Mouse (Mus musculus) heart, adult 8-10 months (tissue): Measurements from ENCODE around the gene Nprl3. TPM values are rescaled to one million over a fixed set of nuclear protein-coding genes. Genes with fewer than 3 reads are reported as not detected.
A peak's percentile ranks its signal among the peaks of the same experiment; 100 is the strongest.

Experiments
- DNase-seq: peaks from one replicate; pipeline ENCODE4 v3.0.0; 2022; ENCODE audit warnings: low spot score
- total RNA-seq, 4 experiments: library from RNA; stranded (reverse); gene quantifications; 2 replicates each; pipeline ENCODE4 v1.2.4; 2022

The Nprl3 gene
- total RNA-seq, 4 experiments from 2014 or later, result 27.3 to 29.9 (median 28.3) TPM

- DNase-seq, result no peak
These were observed 69.1 kb downstream of the Nprl3 start for GRCm38 (mm10) chr11:32198256-32198955.

DNA sequence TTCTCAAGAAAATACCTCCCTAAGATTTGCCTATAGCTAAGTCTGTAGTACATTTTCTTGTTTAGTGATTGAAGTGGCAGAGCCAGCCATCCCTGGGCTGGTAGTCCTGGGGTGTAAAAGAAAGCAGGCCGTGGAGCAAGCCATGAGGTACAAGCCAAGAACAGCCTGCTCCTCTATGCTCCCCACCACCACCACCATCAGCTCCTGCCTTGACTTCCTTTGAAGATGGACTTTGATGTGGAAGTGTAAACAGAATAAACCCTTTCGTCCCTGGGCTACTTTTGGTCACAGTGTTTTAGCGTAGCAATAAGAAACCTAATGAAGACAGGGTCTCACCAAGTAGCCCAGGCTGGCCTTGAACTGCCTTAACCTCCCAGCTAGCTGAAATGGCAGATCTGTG is 69.7 kb downstream of the Nprl3 start:
- no peak for DNase-seq

DNA sequence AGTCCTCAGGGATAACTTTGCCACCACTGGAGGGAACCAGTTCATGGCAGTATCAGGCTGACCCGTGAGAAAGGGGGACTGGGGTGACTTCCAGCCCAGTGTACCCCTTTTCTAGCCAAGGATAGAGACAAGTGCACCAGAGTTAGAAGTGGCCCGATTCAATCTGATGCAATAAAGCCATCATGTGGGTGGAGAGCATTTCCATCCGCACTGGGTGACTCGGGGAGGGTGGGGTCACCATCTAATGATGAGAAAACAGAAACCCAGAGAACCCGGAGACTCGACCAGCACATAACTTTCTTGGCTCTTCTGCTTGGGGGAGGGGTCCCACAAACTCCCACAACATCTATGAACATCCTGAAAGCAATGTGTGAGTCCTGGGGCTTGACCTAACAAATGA is 70.8 kb downstream of the Nprl3 start:
- DNase-seq, result no peak

DNA sequence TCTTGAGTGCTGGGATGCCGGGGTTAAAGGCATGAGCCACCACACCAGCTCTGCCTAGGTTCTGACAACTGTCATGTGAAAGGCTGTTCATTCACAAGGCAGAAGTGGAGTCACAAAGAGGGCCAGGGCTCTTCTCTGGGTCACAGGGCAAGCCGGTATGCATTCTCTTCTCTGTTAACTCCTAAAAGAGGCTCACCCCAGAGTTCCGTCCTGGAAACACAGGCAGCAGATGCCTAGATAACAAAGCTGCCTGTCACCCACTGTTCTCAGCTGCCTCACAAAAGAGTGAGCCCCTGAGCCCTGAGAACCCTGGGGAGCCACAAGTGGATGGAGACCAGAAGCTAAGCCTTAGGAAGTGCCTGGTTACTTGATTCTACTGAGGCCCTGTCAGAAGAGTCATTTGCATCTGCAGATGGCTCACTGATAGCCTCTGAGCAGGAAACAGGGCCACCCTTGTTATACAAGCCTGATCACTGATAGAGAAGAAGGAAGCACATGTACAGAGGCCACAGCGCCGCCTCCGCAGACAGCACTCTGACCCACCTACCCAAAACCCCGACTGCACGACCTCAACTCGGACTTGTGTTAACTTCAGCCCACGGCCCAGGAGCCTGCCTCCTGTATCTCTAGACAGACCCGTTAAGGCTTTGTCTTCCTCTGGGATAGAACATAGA is 71.5 kb downstream of the Nprl3 start:
- no peak for DNase-seq

GRCm38 (mm10) chr11:32194626-32195025 is 72.9 kb downstream of the Nprl3 start:
- no peak for DNase-seq

DNA sequence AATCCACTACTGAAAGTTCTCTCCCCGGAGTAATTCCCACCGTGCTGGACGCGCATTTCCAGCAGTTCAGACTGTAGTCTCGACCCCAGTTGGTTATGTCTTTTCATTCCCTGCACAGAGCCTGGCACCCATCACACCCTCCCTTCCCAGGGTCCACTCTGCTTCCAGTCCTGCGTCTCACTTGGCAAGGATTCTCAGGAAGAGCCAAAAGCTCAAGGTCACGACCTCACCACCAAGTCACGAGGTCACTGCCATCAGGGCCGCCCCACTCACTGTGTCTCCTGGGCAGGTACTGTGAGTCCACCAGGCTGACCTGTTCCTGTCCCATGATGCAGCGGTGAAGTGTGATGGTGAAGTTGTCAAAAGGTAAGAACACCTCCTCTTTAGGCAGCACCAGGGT is 73.4 kb downstream of the Nprl3 start:
- DNase-seq, result no peak

GRCm38 (mm10) chr11:32193156-32193555 is 74.4 kb downstream of the Nprl3 start:
- DNase-seq, result no peak

- DNase-seq, result no peak
These were observed 76.8 kb downstream of the Nprl3 start for GRCm38 (mm10) chr11:32190603-32191110.

- no peak for DNase-seq
These were observed 77.4 kb downstream of the Nprl3 start for GRCm38 (mm10) chr11:32190119-32190518.

GRCm38 (mm10) chr11:32189434-32189833 is 78.1 kb downstream of the Nprl3 start:
- DNase-seq, result no peak

DNA sequence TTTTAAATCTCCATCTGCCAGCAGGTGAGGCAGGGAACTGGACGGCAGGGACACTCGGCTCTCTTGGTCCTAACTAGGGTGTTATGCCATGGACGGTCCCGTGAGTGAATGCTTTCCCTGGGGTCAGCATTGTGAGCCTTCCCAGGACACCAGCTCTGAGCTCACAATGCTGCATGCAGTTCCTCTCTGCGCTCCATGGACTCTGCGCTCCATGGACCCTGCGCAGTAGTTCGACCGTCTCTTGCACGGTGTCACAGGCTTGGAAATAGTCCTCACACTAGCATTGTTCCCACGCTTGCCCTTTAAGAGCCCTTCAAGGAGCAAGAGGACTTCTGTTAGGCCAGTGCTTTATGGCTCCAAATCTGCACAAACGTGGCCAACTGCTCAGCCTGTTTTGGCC is 78.6 kb downstream of the Nprl3 start:
- no peak for DNase-seq

GRCm38 (mm10) chr11:32187256-32187655 is 80.3 kb downstream of the Nprl3 start:
- DNase-seq, result no peak

- no peak for DNase-seq
These were observed 81.5 kb downstream of the Nprl3 start for GRCm38 (mm10) chr11:32186031-32186430.

GRCm38 (mm10) chr11:32184469-32184868 is 83.0 kb downstream of the Nprl3 start:
- no peak for DNase-seq

- peak; percentile 85 for DNase-seq
These were observed 85.3 kb downstream of the Nprl3 start for GRCm38 (mm10) chr11:32181973-32182868.

GRCm38 (mm10) chr11:32181246-32181645 is 86.3 kb downstream of the Nprl3 start:
- DNase-seq, result no peak

DNA sequence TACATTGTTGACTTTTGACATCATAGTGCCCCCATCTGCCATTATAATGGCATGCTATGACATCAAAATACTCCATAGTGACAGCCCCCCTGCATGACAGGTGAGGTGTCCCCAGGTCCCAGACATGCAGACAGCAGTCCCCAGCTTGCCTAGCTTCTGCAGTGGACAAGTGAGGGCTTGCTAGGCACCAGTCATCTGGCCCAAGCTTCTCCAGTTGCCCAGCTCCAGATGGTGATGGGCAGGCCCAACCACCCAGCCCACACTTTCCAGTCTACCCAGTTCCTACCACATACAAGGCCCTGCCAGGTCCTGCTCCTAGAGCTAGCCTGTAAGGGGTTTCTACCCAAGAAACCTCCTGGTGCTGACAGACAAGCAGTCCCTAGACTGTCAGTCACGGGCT is 89.0 kb downstream of the Nprl3 start:
- DNase-seq, result no peak

Other genes starting within 250 kb of the Nprl3 start
- gene Il9r, start 67.4 kb downstream of the Nprl3 start, total RNA-seq, result under 1 TPM in 3 of 4 experiments, not detected in 1; 0.05 to 0.40 (median 0.09) TPM
- 10 to 100 TPM in 3 of 4 experiments, 1 to 10 TPM in 1; 9.7 to 14.0 (median 11.8) TPM for gene Snrnp25, start 62.3 kb downstream of the Nprl3 start, total RNA-seq
- gene Rhbdf1, start 45.4 kb downstream of the Nprl3 start, total RNA-seq, result 10 to 100 TPM; 20.4 to 26.8 (median 23.0) TPM
- gene Mpg, start 41.2 kb downstream of the Nprl3 start, total RNA-seq, result 1 to 10 TPM; 5.5 to 7.7 (median 6.2) TPM
- gene Hba-x, start 8.7 kb upstream of the Nprl3 start, total RNA-seq, result not detected
- gene Hba-a1, start 15.8 kb upstream of the Nprl3 start, total RNA-seq, result over 10,000 TPM in 1 of 4 experiments, 1,000 to 10,000 TPM in 3; 1,679 to 11,117 (median 2,615) TPM
- 1 to 10 TPM in 1 of 4 experiments, under 1 TPM in 1, not detected in 2; 0.52 to 1.6 TPM for gene Hbq1b, start 19.3 kb upstream of the Nprl3 start, total RNA-seq
- 1,000 to 10,000 TPM; 1,411 to 8,978 (median 2,103) TPM for gene Hba-a2, start 28.8 kb upstream of the Nprl3 start, total RNA-seq
- gene Hbq1a, start 32.4 kb upstream of the Nprl3 start, total RNA-seq, result under 1 TPM in 1 of 4 experiments, not detected in 3; 0.83 TPM
- 1 to 10 TPM; 2.3 to 4.9 (median 3.3) TPM for gene Sh3pxd2b, start 80.1 kb upstream of the Nprl3 start, total RNA-seq
- 1 to 10 TPM; 3.0 to 4.4 (median 3.7) TPM for gene Ubtd2, start 187.7 kb upstream of the Nprl3 start, total RNA-seq